Mouse (Mus musculus): ENCODE measurements around the gene Clcf1.
A peak's percentile ranks its signal among the peaks of the same experiment; 100 is the strongest.

Clcf1 gene

GRCm38 (mm10) chr19:4217140-4217539 is 3.1 kb downstream of the Clcf1 start:
- no peak for DNase-seq (ENCODE audit: low read depth, low spot score)

- no peak for DNase-seq (ENCODE audit: low read depth, low spot score)
Observed at GRCm38 (mm10) chr19:4217855-4218254, 3.8 kb downstream of the Clcf1 start.

GRCm38 (mm10) chr19:4218293-4218692 is 4.3 kb downstream of the Clcf1 start:
- DNase-seq (ENCODE audit: low read depth, low spot score) = no peak

- DNase-seq (ENCODE audit: low read depth, low spot score) = no peak
Observed at GRCm38 (mm10) chr19:4218784-4219183, 4.7 kb downstream of the Clcf1 start.

GRCm38 (mm10) chr19:4219943-4220342 is 5.9 kb downstream of the Clcf1 start:
- DNase-seq (ENCODE audit: low read depth, low spot score) = no peak

GRCm38 (mm10) chr19:4220416-4220815 is 6.4 kb downstream of the Clcf1 start:
- no peak for DNase-seq (ENCODE audit: low read depth, low spot score)

GRCm38 (mm10) chr19:4220957-4221743 is 7.1 kb downstream of the Clcf1 start:
- DNase-seq (ENCODE audit: low read depth, low spot score) = no peak

- no peak for DNase-seq (ENCODE audit: low read depth, low spot score)
Observed at GRCm38 (mm10) chr19:4222165-4222564, 8.1 kb downstream of the Clcf1 start.

- DNase-seq (ENCODE audit: low read depth, low spot score) = no peak
Observed at GRCm38 (mm10) chr19:4226779-4227178, 12.7 kb downstream of the Clcf1 start.

- no peak for DNase-seq (ENCODE audit: low read depth, low spot score)
Observed at GRCm38 (mm10) chr19:4227446-4227845, 13.4 kb downstream of the Clcf1 start.

GRCm38 (mm10) chr19:4227894-4228678 is 14.0 kb downstream of the Clcf1 start:
- peak; percentile 79 for DNase-seq (ENCODE audit: low read depth, low spot score)

- DNase-seq (ENCODE audit: low read depth, low spot score) = no peak
Observed at GRCm38 (mm10) chr19:4228891-4229290, 14.9 kb downstream of the Clcf1 start.

GRCm38 (mm10) chr19:4229451-4230076 is 15.5 kb downstream of the Clcf1 start:
- DNase-seq (ENCODE audit: low read depth, low spot score) = no peak

- no peak for DNase-seq (ENCODE audit: low read depth, low spot score)
Observed at GRCm38 (mm10) chr19:4230415-4230814, 16.4 kb downstream of the Clcf1 start.

GRCm38 (mm10) chr19:4231253-4232185 is 17.5 kb downstream of the Clcf1 start, which contains the start of gene Pold4:
Gene Pold4, plus strand, starts transcription at chr19:4231899.
- peak; percentile 98 for DNase-seq (ENCODE audit: low read depth, low spot score)

- peak; percentile 87 for DNase-seq (ENCODE audit: low read depth, low spot score)
Observed at GRCm38 (mm10) chr19:4232186-4232572, 18.1 kb downstream of the Clcf1 start.

- DNase-seq (ENCODE audit: low read depth, low spot score) = no peak
Observed at GRCm38 (mm10) chr19:4232651-4233050, 18.6 kb downstream of the Clcf1 start.

GRCm38 (mm10) chr19:4234548-4234947 is 20.5 kb downstream of the Clcf1 start:
- no peak for DNase-seq (ENCODE audit: low read depth, low spot score)

GRCm38 (mm10) chr19:4240247-4240668 is 26.2 kb downstream of the Clcf1 start:
- no peak for DNase-seq (ENCODE audit: low read depth, low spot score)

- no peak for DNase-seq (ENCODE audit: low read depth, low spot score)
Observed at GRCm38 (mm10) chr19:4242416-4242815, 28.4 kb downstream of the Clcf1 start.

GRCm38 (mm10) chr19:4244775-4245174 is 30.7 kb downstream of the Clcf1 start:
- no peak for DNase-seq (ENCODE audit: low read depth, low spot score)

Data from skeletal muscle tissue, adult 2 months (tissue).